Mouse (Mus musculus) bone marrow, adult 2 months (tissue): ENCODE data around the gene Rgs3.

Experiments used
- CTCF ChIP-seq: fragments of 200-500 bp; IDR thresholded peaks from 2 replicates; pipeline ENCODE4 v1.5.1; 2011; ENCODE audit warnings: low read length, control low read depth; ENCODE audit not compliant: control insufficient read depth, insufficient read depth
- POLR2A ChIP-seq: fragments of 200-500 bp; IDR thresholded peaks from 2 replicates; pipeline ENCODE4 v1.6.1; 2011; ENCODE audit warnings: low read depth, mild to moderate bottlenecking, control low read depth, low read length, borderline replicate concordance; ENCODE audit not compliant: control insufficient read depth

DNA sequence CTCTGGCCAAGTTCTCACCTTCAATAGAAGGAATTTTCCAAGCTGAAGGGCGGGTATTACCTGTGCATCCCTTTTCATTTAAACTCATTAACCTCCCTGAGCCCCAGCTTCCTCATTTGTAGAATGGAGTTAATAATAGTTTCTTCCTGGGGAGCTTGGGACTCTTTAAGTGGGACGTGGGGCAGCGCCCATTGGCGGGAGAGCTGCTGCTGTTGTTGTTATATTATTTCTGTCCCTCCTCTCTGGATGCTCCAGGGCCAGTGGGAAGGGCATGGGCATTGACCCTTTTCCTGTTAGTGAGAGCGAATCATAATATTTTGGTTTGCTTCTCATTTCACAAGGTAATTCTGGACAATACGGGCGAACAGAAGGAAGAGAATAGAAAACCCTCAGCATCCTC lies 47.3 kb downstream of the Rgs3 start:
- no peak for TF ChIP-seq CTCF
- TF ChIP-seq POLR2A, result no peak
